Mouse (Mus musculus): ENCODE results near the gene Mtif3. TPM values are rescaled to one million over a fixed set of nuclear protein-coding genes. Genes with fewer than 3 reads are reported as not detected.
A peak's percentile ranks its signal among the peaks of the same experiment; 100 is the strongest.
"Not testable (repeated sequence)": the region's sequence is repeated elsewhere in the genome, so short reads cannot be mapped to it uniquely, and the experiment has no call there.

The Mtif3 gene
- polyA plus RNA-seq, 1 experiment from 2014 or later, result 30.0 TPM

- no peak for DNase-seq
- Histone ChIP-seq H3K36me3 (ENCODE audit: control insufficient read depth, insufficient read depth, low read length) (no peaks in the 10 kb centered on the region), H3K9ac (replicated peaks; ENCODE audit: low read length) (no peak overlapping the region), H3K27ac (replicated peaks; ENCODE audit: low read depth, low read length) (no peak overlapping the region), H3K4me3 (replicated peaks; ENCODE audit: low read depth, low read length) (no peak overlapping the region), H3K4me2 (ENCODE audit: low read length) (no peak overlapping the region), H3K4me1 (ENCODE audit: control insufficient read depth, insufficient read depth, low read length) (no peaks in the 10 kb centered on the region), H3K9me3 (ENCODE audit: control insufficient read depth, low read length) (no peaks in the 10 kb centered on the region), H3K27me3 (ENCODE audit: control insufficient read depth, insufficient read depth, low read length) (no peaks in the 10 kb centered on the region)
- 88% methylated on average over 16 of the region's 16 CpGs for WGBS
- ATAC-seq (ENCODE audit: low FRiP score, low TSS enrichment), result no peak
Observed at GRCm38 (mm10) chr5:146931904-146932553, 31.6 kb downstream of the Mtif3 start.

- Histone ChIP-seq H3K9me3 (ENCODE audit: control insufficient read depth, low read length) (no peaks in the 10 kb centered on the region), H3K4me2 (ENCODE audit: low read length) (no peak overlapping the region), H3K4me3 (replicated peaks; ENCODE audit: low read depth, low read length) (no peak overlapping the region), H3K4me1 (ENCODE audit: control insufficient read depth, insufficient read depth, low read length) (no peaks in the 10 kb centered on the region), H3K9ac (replicated peaks; ENCODE audit: low read length) (no peak overlapping the region), H3K27ac (replicated peaks; ENCODE audit: low read depth, low read length) (no peak overlapping the region), H3K36me3 (ENCODE audit: control insufficient read depth, insufficient read depth, low read length) (no peaks in the 10 kb centered on the region), H3K27me3 (ENCODE audit: control insufficient read depth, insufficient read depth, low read length) (no peaks in the 10 kb centered on the region)
- ATAC-seq (ENCODE audit: low FRiP score, low TSS enrichment), result no peak
- WGBS, result 96% methylated on average over 7 of the region's 7 CpGs
- DNase-seq, result no peak
Observed at GRCm38 (mm10) chr5:146931422-146931821, 32.2 kb downstream of the Mtif3 start.

GRCm38 (mm10) chr5:146926673-146927072 lies 36.9 kb downstream of the Mtif3 start:
- ATAC-seq (ENCODE audit: low FRiP score, low TSS enrichment) (no peak), DNase-seq (no peak)
- Histone ChIP-seq H3K9ac (replicated peaks; ENCODE audit: low read length) (no peak overlapping the region), H3K27ac (replicated peaks; ENCODE audit: low read depth, low read length) (no peak overlapping the region), H3K4me2 (ENCODE audit: low read length) (no peak overlapping the region), H3K4me3 (replicated peaks; ENCODE audit: low read depth, low read length) (no peak overlapping the region), H3K36me3 (ENCODE audit: control insufficient read depth, insufficient read depth, low read length) (no peaks in the 10 kb centered on the region), H3K4me1 (ENCODE audit: control insufficient read depth, insufficient read depth, low read length) (no peaks in the 10 kb centered on the region), H3K27me3 (ENCODE audit: control insufficient read depth, insufficient read depth, low read length) (no peaks in the 10 kb centered on the region), H3K9me3 (ENCODE audit: control insufficient read depth, low read length) (peaks cover 3% of the 10 kb centered on the region; the same call in 1 of the 2 replicates)
- 90% methylated on average over 5 of the region's 5 CpGs for WGBS

- DNase-seq (no peak), ATAC-seq (ENCODE audit: low FRiP score, low TSS enrichment) (no peak)
- Histone ChIP-seq H3K9me3 (ENCODE audit: control insufficient read depth, low read length) (peaks cover 3% of the 10 kb centered on the region; the same call in 1 of the 2 replicates), H3K36me3 (ENCODE audit: control insufficient read depth, insufficient read depth, low read length) (no peaks in the 10 kb centered on the region), H3K27ac (replicated peaks; ENCODE audit: low read depth, low read length) (no peak overlapping the region), H3K4me2 (ENCODE audit: low read length) (no peak overlapping the region), H3K9ac (replicated peaks; ENCODE audit: low read length) (no peak overlapping the region), H3K27me3 (ENCODE audit: control insufficient read depth, insufficient read depth, low read length) (no peaks in the 10 kb centered on the region), H3K4me1 (ENCODE audit: control insufficient read depth, insufficient read depth, low read length) (peaks cover 14% of the 10 kb centered on the region; the same call in 1 of the 2 replicates), H3K4me3 (replicated peaks; ENCODE audit: low read depth, low read length) (no peak overlapping the region)
- WGBS, result 88% methylated on average over 5 of the region's 5 CpGs
Observed at GRCm38 (mm10) chr5:146923547-146923946, 40.1 kb downstream of the Mtif3 start.

GRCm38 (mm10) chr5:146921224-146921623 lies 42.4 kb downstream of the Mtif3 start:
- Histone ChIP-seq H3K4me1 (ENCODE audit: control insufficient read depth, insufficient read depth, low read length) (peaks cover 14% of the 10 kb centered on the region; the same call in 1 of the 2 replicates), H3K36me3 (ENCODE audit: control insufficient read depth, insufficient read depth, low read length) (no peaks in the 10 kb centered on the region), H3K9ac (replicated peaks; ENCODE audit: low read length) (no peak overlapping the region), H3K27ac (replicated peaks; ENCODE audit: low read depth, low read length) (no peak overlapping the region), H3K9me3 (ENCODE audit: control insufficient read depth, low read length) (peaks cover 3% of the 10 kb centered on the region; the same call in 1 of the 2 replicates), H3K4me3 (replicated peaks; ENCODE audit: low read depth, low read length) (peak overlapping the region; percentile 25; the same call in 1 of the 2 replicates), H3K4me2 (ENCODE audit: low read length) (peak overlapping the region; percentile 61), H3K27me3 (ENCODE audit: control insufficient read depth, insufficient read depth, low read length) (no peaks in the 10 kb centered on the region)
- WGBS, result 52% methylated on average over 8 of the region's 8 CpGs
- ATAC-seq (ENCODE audit: low FRiP score, low TSS enrichment) (no peak), DNase-seq (no peak)

GRCm38 (mm10) chr5:146920314-146921161 lies 43.1 kb downstream of the Mtif3 start:
- peak overlapping the region; percentile 43 for H3K9ac ChIP-seq (replicated peaks; ENCODE audit: low read length)
- no peaks in the 10 kb centered on the region for H3K27me3 ChIP-seq (ENCODE audit: control insufficient read depth, insufficient read depth, low read length)
- H3K4me2 ChIP-seq (ENCODE audit: low read length), result peak overlapping the region; percentile 61
- ATAC-seq (ENCODE audit: low FRiP score, low TSS enrichment) (peak; percentile 31; the same call in 1 of the 2 replicates), DNase-seq (peak; percentile 60)
- peak overlapping the region; percentile 25 for H3K4me3 ChIP-seq (replicated peaks; ENCODE audit: low read depth, low read length)
- WGBS, result 4% methylated on average over 26 of the region's 27 CpGs
- H3K27ac ChIP-seq (replicated peaks; ENCODE audit: low read depth, low read length), result no peak overlapping the region
- H3K4me1 ChIP-seq (ENCODE audit: control insufficient read depth, insufficient read depth, low read length), result peaks cover 14% of the 10 kb centered on the region; the same call in 1 of the 2 replicates
- peaks cover 3% of the 10 kb centered on the region; the same call in 1 of the 2 replicates for H3K9me3 ChIP-seq (ENCODE audit: control insufficient read depth, low read length)
- H3K36me3 ChIP-seq (ENCODE audit: control insufficient read depth, insufficient read depth, low read length), result no peaks in the 10 kb centered on the region

- H3K9ac ChIP-seq (replicated peaks; ENCODE audit: low read length), result peak overlapping the region; percentile 43; the same call in 1 of the 2 replicates
- no peaks in the 10 kb centered on the region for H3K36me3 ChIP-seq (ENCODE audit: control insufficient read depth, insufficient read depth, low read length)
- ATAC-seq (ENCODE audit: low FRiP score, low TSS enrichment), result no peak
- H3K4me2 ChIP-seq (ENCODE audit: low read length), result peak overlapping the region; percentile 61
- H3K9me3 ChIP-seq (ENCODE audit: control insufficient read depth, low read length), result no peaks in the 10 kb centered on the region
- no peak for DNase-seq
- H3K4me1 ChIP-seq (ENCODE audit: control insufficient read depth, insufficient read depth, low read length), result peaks cover 14% of the 10 kb centered on the region; the same call in 1 of the 2 replicates
- H3K27ac ChIP-seq (replicated peaks; ENCODE audit: low read depth, low read length), result no peak overlapping the region
- H3K27me3 ChIP-seq (ENCODE audit: control insufficient read depth, insufficient read depth, low read length), result no peaks in the 10 kb centered on the region
- peak overlapping the region; percentile 25; the same call in 1 of the 2 replicates for H3K4me3 ChIP-seq (replicated peaks; ENCODE audit: low read depth, low read length)
- 30% methylated on average over 6 of the region's 6 CpGs for WGBS
Observed at GRCm38 (mm10) chr5:146919874-146920273, 43.7 kb downstream of the Mtif3 start.

GRCm38 (mm10) chr5:146917357-146917756 lies 46.2 kb downstream of the Mtif3 start:
- H3K36me3 ChIP-seq (ENCODE audit: control insufficient read depth, insufficient read depth, low read length); DNase-seq; H3K27me3 ChIP-seq (ENCODE audit: control insufficient read depth, insufficient read depth, low read length); H3K4me2 ChIP-seq (ENCODE audit: low read length); H3K9ac ChIP-seq (replicated peaks; ENCODE audit: low read length); H3K27ac ChIP-seq (replicated peaks; ENCODE audit: low read depth, low read length); ATAC-seq (ENCODE audit: low FRiP score, low TSS enrichment); H3K4me3 ChIP-seq (replicated peaks; ENCODE audit: low read depth, low read length); H3K9me3 ChIP-seq (ENCODE audit: control insufficient read depth, low read length): not testable (repeated sequence)
- WGBS, result 85% methylated on average over 6 of the region's 6 CpGs
- H3K4me1 ChIP-seq (ENCODE audit: control insufficient read depth, insufficient read depth, low read length), result peaks cover 14% of the 10 kb centered on the region; the same call in 1 of the 2 replicates
